Mouse (Mus musculus) spleen, adult 2 months (tissue): ENCODE data around the gene Sart3. TPM values are rescaled to one million over a fixed set of nuclear protein-coding genes. Genes with fewer than 3 reads are reported as not detected.

Experiments used
- DNase-seq, 2 experiments: peaks; one replicate each; pipeline versions ENCODE4 v3.0.0 to v3.0.0-alpha.2; 2012 to 2021; ENCODE audit warnings: low spot score in 2 of 2, low read depth in 1 of 2
- H3K27ac ChIP-seq: fragments of 200-500 bp; 2 replicates; pipeline ENCODE4 v1.5.1; 2012; ENCODE audit warnings: low read length, inconsistent platforms; ENCODE audit not compliant: insufficient read depth
- H3K27me3 ChIP-seq: fragments of 200-500 bp; 2 replicates; pipeline ENCODE4 v1.6.1; 2012; ENCODE audit warnings: mild to moderate bottlenecking, moderate library complexity, low read length, inconsistent platforms; ENCODE audit not compliant: control insufficient read depth, insufficient read depth
- H3K36me3 ChIP-seq: fragments of 200-500 bp; 2 replicates; pipeline ENCODE4 v1.6.1; 2012; ENCODE audit warnings: mild to moderate bottlenecking, low read length, inconsistent platforms; ENCODE audit not compliant: control insufficient read depth, insufficient read depth
- H3K4me1 ChIP-seq: fragments of 200-500 bp; 2 replicates; pipeline ENCODE4 v1.6.1; 2011; ENCODE audit warnings: inconsistent platforms; ENCODE audit not compliant: control insufficient read depth, insufficient read depth, insufficient read length
- H3K4me3 ChIP-seq: fragments of 200-500 bp; 2 replicates; pipeline ENCODE4 v1.5.1; 2011; ENCODE audit warnings: mild to moderate bottlenecking, inconsistent platforms; ENCODE audit not compliant: insufficient read depth, insufficient read length; ENCODE audit errors: extremely low read depth
- CTCF ChIP-seq: fragments of 200-500 bp; IDR thresholded peaks from 2 replicates; pipeline ENCODE4 v1.5.1; 2011; ENCODE audit warnings: mild to moderate bottlenecking, inconsistent platforms; ENCODE audit not compliant: insufficient read depth, insufficient read length, insufficient replicate concordance; ENCODE audit errors: extremely low read depth
- POLR2A ChIP-seq: fragments of 200-500 bp; IDR thresholded peaks from 2 replicates; pipeline ENCODE4 v1.6.1; 2011; ENCODE audit warnings: low read depth, low read length, inconsistent platforms
- WGBS: fragments of 180-500 bp; shearing (Covaris S2); methylation state at CpG from one replicate; pipeline ENCODE4 v1.1.7; 2018; 5-methylcytosine and 5-hydroxymethylcytosine counted together
- polyA plus RNA-seq: library from polyadenylated mRNA; depleted of rRNA; stranded (reverse); fragments of >200 nt; gene quantifications from 2 replicates; pipeline ENCODE4 v1.2.3, GENCODE M21; 2012

Sart3 gene
- polyA plus RNA-seq, 1 experiment = 27.2 TPM

DNA sequence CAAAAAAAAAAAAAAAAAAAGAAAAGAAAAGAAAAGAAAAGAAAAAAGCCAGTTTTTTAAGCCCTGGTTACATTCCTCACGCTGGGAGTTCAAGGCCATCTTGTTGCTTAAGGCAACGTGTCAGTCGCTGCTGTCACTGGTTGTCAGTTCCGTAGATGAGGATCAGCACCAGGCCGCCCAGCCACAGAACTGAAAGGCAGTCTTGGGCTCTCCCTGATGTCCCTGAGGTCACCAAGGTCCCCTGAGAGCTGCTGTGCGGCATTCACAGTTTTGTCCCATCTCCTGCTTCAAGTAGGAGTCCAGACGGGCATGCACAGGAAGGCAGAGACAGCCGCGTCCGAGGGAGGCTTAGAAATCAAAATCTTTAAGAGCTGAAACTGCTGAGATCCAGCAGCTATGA, 3.3 kb upstream of the Sart3 start:
- Histone ChIP-seq H3K4me3 (no peak overlapping the region), H3K4me1 (peaks cover 16% of the 10 kb centered on the region; the same call in 1 of the 2 replicates), H3K27ac (peak overlapping the region; percentile 84), H3K36me3 (peaks cover 10% of the 10 kb centered on the region; the same call in 1 of the 2 replicates), H3K27me3 (no peaks in the 10 kb centered on the region)
- TF ChIP-seq POLR2A = no peak
- no peak for DNase-seq
- 54% methylated on average over 10 of the region's 10 CpGs for WGBS

GRCm38 (mm10) chr5:113773664-113774063, 1.4 kb upstream of the Sart3 start:
- 0% methylated on average over 7 of the region's 7 CpGs for WGBS
- no peak for TF ChIP-seq POLR2A
- TF ChIP-seq CTCF = peak; percentile 99
- Histone ChIP-seq H3K36me3 (peaks cover 10% of the 10 kb centered on the region; the same call in 1 of the 2 replicates), H3K4me3 (peak overlapping the region; percentile 75), H3K4me1 (peaks cover 16% of the 10 kb centered on the region; the same call in 1 of the 2 replicates), H3K27me3 (no peaks in the 10 kb centered on the region), H3K27ac (no peak overlapping the region; the same call in 1 of the 2 replicates)
- DNase-seq = peak; percentile 72 to 85

DNA sequence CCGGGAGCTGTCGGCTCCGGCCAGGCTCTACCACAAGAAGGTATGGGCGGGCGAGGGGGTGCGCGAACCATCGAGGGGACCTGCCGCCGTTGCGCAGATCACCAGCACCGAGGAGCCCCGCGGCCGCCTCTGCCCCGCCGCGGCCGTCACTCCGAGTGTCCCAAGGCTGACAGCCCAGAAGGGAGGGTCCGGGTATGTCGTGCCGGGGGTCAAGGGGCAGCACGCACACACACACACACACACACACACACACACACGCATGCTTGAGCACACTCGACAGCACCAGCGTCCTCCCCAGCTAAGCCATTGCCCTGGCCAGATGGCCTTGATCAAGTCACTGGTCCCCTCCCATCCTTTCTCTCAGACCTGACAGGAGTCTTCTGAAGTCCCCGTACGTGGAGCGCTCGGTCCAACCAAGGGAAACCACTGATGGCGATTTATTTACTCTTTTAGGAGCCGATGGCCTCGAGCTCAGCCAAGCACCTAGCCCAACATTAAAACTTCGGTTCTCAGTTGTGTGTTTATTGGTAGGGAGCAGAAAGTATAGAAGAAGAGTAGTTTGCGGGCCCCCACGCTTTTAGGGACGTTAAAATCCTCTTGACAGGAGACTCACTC, 702 bp upstream of the Sart3 start:
- Histone ChIP-seq H3K27me3 (no peaks in the 10 kb centered on the region), H3K4me3 (peak overlapping the region; percentile 75), H3K36me3 (peaks cover 10% of the 10 kb centered on the region; the same call in 1 of the 2 replicates), H3K4me1 (peaks cover 16% of the 10 kb centered on the region; the same call in 1 of the 2 replicates), H3K27ac (peak overlapping the region; percentile 54)
- no peak for DNase-seq
- under 1% methylated on average over 38 of the region's 38 CpGs for WGBS
- TF ChIP-seq CTCF (no peak), POLR2A (no peak)

DNA sequence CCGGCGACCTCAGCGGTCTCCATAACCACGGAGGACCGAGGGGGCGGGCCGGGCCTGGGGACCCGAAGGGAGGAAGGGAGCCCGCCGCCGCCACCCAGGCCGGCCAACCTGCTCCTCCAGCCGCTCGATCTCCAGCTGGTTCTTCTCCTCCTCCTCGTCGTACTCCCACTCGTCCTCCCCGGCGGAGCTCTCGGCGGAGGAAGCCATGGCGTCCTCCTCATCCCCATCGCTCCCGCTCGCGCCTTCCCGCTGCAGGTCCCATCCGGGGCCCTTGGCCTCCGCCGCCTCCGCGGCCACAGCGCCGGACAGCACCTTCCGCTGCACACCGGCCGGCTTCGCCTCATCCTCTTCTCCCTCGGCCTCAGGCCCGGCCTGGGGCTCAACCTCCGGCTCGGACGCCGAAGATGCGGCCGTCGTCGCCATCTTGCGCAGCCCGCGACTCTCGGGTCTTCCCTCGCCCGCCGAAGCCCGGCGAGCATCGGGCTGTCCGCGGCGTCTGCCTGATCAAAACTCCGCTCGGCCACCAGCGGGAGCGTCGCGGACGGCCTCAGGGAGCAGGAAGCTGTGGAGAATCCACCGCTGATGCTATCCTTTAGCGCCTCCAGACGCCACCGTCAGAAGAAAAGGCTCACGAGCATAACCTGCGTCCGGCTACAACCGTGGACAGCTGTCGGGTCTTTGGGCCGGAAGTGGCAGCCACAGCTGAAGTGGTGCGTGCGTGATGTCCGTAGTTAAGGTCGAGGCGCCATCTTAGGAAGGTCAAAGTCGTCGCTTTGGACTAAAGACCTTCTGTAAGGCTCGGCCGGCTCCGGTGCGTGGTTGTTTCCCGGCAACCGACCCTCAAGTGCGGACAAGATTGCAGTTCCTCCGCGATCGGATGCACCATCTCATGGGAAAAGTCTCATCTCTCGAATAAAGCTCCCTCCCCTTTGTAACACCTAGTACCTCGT, 822 bp downstream of the Sart3 start:
- WGBS = under 1% methylated on average over 97 of the region's 97 CpGs
- Histone ChIP-seq H3K27ac (peak overlapping the region; percentile 99), H3K4me1 (peaks cover 10% of the 10 kb centered on the region; the same call in 1 of the 2 replicates), H3K36me3 (peaks cover 12% of the 10 kb centered on the region; the same call in 1 of the 2 replicates), H3K4me3 (peak overlapping the region; percentile 99), H3K27me3 (no peaks in the 10 kb centered on the region)
- TF ChIP-seq CTCF (no peak), POLR2A (peak; percentile 66)
- DNase-seq = peak; percentile 83 to 87

- H3K4me3 ChIP-seq = no peak overlapping the region
- H3K4me1 ChIP-seq = no peaks in the 10 kb centered on the region; the same call in 1 of the 2 replicates
- no peak for TF ChIP-seq CTCF
- no peak for TF ChIP-seq POLR2A
- DNase-seq = no peak
- peaks cover 5% of the 10 kb centered on the region; the same call in 1 of the 2 replicates for H3K36me3 ChIP-seq
- H3K27ac ChIP-seq = no peak overlapping the region
- 96% methylated on average over 8 of the region's 8 CpGs for WGBS
- H3K27me3 ChIP-seq = no peaks in the 10 kb centered on the region
Measured at GRCm38 (mm10) chr5:113768806-113769205, 3.5 kb downstream of the Sart3 start.

DNA sequence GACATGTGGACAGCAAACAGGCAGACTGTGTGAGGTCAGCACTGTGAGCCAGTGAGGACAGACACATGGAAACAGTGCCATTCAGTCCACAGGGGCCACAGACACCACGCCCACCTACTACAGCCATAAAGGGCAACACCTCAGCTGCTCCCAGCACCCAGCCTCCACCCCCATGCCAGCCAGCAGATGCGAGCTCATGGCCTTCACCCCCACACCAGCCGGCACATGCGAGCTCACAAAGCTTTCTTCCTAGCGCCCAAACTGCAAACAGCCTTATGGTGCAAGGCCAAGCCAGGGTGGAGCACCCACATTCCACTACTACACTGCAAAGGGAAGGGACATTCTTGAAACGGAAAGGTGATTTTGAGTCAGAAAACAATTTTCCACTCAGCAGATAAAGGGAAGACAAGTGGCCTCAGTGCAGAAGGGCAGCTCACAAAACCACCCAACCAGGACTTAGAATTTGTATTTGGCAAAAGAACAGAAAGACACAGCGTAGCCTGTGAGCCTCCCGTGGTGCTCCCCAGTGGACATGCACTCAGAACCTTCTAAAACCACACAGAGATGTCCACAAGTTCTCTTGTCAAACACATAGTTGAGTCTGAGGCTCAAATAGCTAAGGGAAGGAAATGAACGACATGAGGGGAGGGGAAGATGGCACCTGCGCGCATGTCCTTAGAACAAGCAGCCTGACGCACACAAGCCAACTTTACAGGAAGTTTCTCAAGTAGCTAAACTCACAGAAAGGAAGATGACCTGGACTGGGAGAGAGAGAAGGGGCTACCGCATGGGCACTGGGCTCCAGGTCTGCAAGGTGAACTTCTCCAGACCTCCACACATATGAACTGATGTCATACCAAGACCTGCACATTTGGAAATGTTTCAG, 6.4 kb downstream of the Sart3 start:
- H3K27me3 ChIP-seq = no peaks in the 10 kb centered on the region
- TF ChIP-seq POLR2A = no peak
- no peak for TF ChIP-seq CTCF
- WGBS = 81% methylated on average over 13 of the region's 13 CpGs
- H3K36me3 ChIP-seq = peaks cover 14% of the 10 kb centered on the region
- DNase-seq = no peak
- H3K4me3 ChIP-seq = no peak overlapping the region
- H3K4me1 ChIP-seq = no peaks in the 10 kb centered on the region
- H3K27ac ChIP-seq = no peak overlapping the region
